Mouse (Mus musculus) intestine, embryonic 14.5 days (tissue): ENCODE measurements around the gene Actl6b. TPM values are rescaled to one million over a fixed set of nuclear protein-coding genes. Genes with fewer than 3 reads are reported as not detected.

Experiments
- ATAC-seq: fragments of 200-750 bp; cut with Nextera tagmentation; replicated peaks from 2 replicates; pipeline ENCODE4 v1.8.0; 2017; ENCODE audit warnings: low read depth, moderate number of reproducible peaks, moderate TSS enrichment, moderate library complexity; ENCODE audit not compliant: low FRiP score, low TSS enrichment
- DNase-seq: peaks from one replicate; pipeline ENCODE4 v3.0.0-alpha.2; 2018; ENCODE audit warnings: low spot score
- H3K27ac ChIP-seq: fragments of 300-500 bp; sonication (generic); 2 replicates; pipeline ENCODE4 v1.5.1; 2014; ENCODE audit warnings: low read depth, mild to moderate bottlenecking, control low read depth
- H3K27me3 ChIP-seq: fragments of 300-500 bp; sonication (generic); replicated peaks from 2 replicates; pipeline ENCODE4 v1.6.1; 2014; ENCODE audit warnings: low read length, control low read depth; ENCODE audit not compliant: control insufficient read depth, insufficient read depth
- H3K36me3 ChIP-seq: fragments of 300-500 bp; sonication (generic); 2 replicates; pipeline ENCODE4 v1.6.1; 2014; ENCODE audit warnings: low read length, control low read depth; ENCODE audit not compliant: control insufficient read depth, insufficient read depth
- H3K4me1 ChIP-seq: fragments of 300-500 bp; sonication (generic); replicated peaks from 2 replicates; pipeline ENCODE4 v1.6.1; 2014; ENCODE audit warnings: low read length, control low read depth, mixed read lengths; ENCODE audit not compliant: control insufficient read depth, insufficient read depth
- H3K4me2 ChIP-seq: fragments of 300-500 bp; sonication (generic); 2 replicates; pipeline ENCODE4 v1.6.1; 2014; ENCODE audit warnings: low read length
- H3K4me3 ChIP-seq: fragments of 300-500 bp; sonication (generic); 2 replicates; pipeline ENCODE4 v1.5.1; 2014; ENCODE audit warnings: low read depth, low read length, control low read depth, mixed read lengths
- H3K9ac ChIP-seq: fragments of 300-500 bp; sonication (generic); 2 replicates; pipeline ENCODE4 v1.6.1; 2014; ENCODE audit warnings: mild to moderate bottlenecking, low read length
- H3K9me3 ChIP-seq: fragments of 300-500 bp; sonication (generic); 2 replicates; pipeline ENCODE4 v1.6.1; 2016; ENCODE audit warnings: low read length, control low read depth; ENCODE audit not compliant: control insufficient read depth
- WGBS: fragments of 180-500 bp; shearing (Covaris S2); extraction: QIAGEN DNeasy Blood & Tissue Kit; methylation state at CpG from one replicate; pipeline ENCODE4 v1.1.7; 2014; 5-methylcytosine and 5-hydroxymethylcytosine counted together
- polyA plus RNA-seq: library from polyadenylated mRNA; unstranded; fragments of >200 nt; fragmentation: Nextera tagmentation; extraction: Ambion mirVana; gene quantifications from 2 replicates; pipeline ENCODE4 v1.2.1, GENCODE M21; 2014

Actl6b gene
- polyA plus RNA-seq, 1 experiment from 2014 or later, result 3.5 TPM

DNA sequence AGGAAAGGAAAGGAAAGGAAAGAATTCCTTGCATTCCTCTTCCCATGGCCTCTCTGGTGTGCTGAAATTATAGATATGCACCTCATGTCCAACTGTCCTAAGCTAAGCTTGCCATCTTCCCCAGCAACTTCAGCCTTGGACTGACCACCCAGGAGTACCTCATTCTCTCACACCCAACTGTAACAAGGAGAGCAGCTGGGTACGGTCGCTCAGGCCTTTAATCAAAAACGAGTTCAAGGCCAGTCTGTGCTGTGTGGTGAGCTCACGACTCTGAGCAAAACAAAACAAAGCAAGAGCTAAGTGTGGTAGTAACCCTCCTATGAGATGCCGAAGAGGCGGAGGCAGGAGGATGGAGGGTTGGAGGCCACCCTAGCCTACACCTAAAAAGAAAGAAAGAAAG lies 12.3 kb upstream of the Actl6b start:
- no peaks in the 10 kb centered on the region for H3K36me3 ChIP-seq
- DNase-seq (no peak), ATAC-seq (no peak)
- no peak overlapping the region for H3K9ac ChIP-seq
- H3K4me3 ChIP-seq, result no peak overlapping the region
- 78% methylated on average over 6 of the region's 6 CpGs for WGBS
- H3K4me1 ChIP-seq, result no peaks in the 10 kb centered on the region
- no peaks in the 10 kb centered on the region for H3K9me3 ChIP-seq
- no peak overlapping the region for H3K4me2 ChIP-seq
- no peak overlapping the region for H3K27ac ChIP-seq
- H3K27me3 ChIP-seq, result no peaks in the 10 kb centered on the region

DNA sequence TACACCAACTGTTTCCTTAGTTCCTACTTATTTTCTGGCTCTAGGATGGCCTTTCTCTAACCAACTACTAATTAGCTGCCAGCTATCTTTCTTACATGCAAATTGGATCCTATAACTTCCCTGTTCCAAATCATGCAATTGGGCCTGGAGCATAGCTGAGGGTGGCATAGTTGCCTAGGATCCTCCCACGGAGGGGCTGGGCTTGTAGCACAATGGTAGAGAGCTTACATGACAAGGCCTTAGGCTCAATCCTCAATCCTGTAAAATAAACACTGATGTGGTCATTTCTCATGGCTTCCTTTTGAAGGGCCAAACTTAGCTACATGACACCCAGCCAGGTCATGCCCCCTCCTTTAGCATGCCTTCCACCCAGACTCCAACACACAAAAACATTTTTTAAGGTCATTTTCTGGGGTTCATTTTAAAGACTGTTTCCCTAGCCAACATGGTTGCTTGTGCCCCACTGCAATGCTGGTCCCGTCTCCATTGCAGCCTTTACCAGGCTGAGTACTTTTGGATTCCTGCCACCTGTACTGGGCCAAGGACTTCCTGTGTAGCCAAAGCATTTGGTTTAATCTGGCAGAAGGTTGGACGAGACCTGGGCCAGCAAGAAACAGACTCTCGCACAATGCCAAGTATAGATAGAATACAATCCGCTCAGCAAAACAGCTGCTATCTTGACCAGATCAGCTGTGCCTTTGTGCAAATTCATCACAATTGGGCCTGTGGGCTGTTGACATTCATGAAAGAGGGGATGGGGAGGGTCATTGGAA lies 11.4 kb upstream of the Actl6b start:
- H3K27me3 ChIP-seq, result no peaks in the 10 kb centered on the region
- WGBS, result 80% methylated on average over 5 of the region's 5 CpGs
- no peak overlapping the region for H3K4me3 ChIP-seq
- H3K9me3 ChIP-seq, result no peaks in the 10 kb centered on the region
- H3K27ac ChIP-seq, result no peak overlapping the region
- no peaks in the 10 kb centered on the region for H3K36me3 ChIP-seq
- no peak for ATAC-seq
- H3K4me2 ChIP-seq, result no peak overlapping the region
- no peaks in the 10 kb centered on the region for H3K4me1 ChIP-seq
- no peak overlapping the region for H3K9ac ChIP-seq
- no peak for DNase-seq

DNA sequence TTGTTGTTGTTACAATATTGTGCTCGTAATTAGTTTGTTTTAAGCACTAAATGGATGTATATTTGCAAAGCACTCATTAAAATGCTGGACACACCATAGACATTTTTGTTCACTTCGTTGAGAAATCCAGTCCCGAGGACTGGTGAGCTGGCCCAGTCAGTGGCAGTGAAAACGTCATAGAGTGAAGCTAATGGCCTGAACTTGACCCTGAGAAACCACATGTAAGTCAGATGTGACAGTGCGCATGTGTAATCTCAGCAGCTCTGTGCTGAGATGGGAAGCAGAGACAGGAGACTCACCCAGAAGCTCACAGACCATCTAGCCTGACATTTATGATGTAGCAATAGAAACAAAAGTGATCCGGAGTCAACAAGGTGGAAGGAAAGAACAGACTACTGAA lies 8.4 kb upstream of the Actl6b start:
- H3K27me3 ChIP-seq, result no peaks in the 10 kb centered on the region
- WGBS, result 52% methylated on average over 6 of the region's 6 CpGs
- H3K9me3 ChIP-seq, result no peaks in the 10 kb centered on the region
- H3K36me3 ChIP-seq, result no peaks in the 10 kb centered on the region
- H3K9ac ChIP-seq, result no peak overlapping the region
- no peak overlapping the region for H3K27ac ChIP-seq
- no peak overlapping the region for H3K4me3 ChIP-seq
- DNase-seq (no peak), ATAC-seq (no peak)
- no peak overlapping the region for H3K4me2 ChIP-seq
- H3K4me1 ChIP-seq, result no peaks in the 10 kb centered on the region

DNA sequence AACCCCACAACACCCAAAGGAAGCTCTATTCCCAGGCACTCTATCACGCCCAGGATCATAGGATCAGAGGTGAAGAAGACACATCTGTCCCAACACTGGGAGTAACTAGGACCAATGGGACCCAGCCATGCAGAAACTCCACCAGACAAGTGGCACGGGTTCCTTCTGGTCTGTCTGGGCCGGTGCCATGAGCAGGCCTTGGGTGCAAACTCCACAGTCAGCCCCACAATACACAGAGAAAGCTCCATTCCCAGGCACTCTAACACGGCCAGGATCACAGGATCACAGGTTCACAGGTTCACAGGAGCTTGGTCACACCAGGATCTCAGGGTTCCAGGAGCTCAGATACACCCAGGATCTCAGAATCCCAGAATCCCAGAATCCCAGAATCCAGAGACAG lies 7.7 kb upstream of the Actl6b start:
- Histone ChIP-seq H3K4me1 (no peaks in the 10 kb centered on the region), H3K36me3 (no peaks in the 10 kb centered on the region)

DNA sequence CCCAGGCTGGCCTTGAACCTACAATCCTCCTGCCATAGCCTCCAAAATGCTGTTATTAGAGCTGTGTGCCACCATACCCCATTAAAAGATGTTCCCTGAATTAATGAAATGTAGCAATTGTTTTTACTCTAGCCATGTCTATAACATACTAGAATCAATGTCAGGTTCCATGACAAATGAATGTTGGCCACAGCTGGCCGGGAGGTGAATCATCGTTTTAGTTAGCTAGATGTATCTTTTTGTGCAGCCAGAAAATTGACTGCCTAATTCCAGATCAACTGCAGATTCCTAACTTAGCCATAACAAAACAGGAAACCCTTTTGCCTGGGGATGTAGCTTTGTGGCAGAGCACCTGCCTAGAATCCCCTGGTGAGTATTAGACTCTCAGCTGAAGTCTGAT lies 3.5 kb upstream of the Actl6b start:
- no peaks in the 10 kb centered on the region for H3K36me3 ChIP-seq
- H3K27ac ChIP-seq, result no peak overlapping the region
- H3K4me3 ChIP-seq, result no peak overlapping the region
- H3K9me3 ChIP-seq, result no peaks in the 10 kb centered on the region
- WGBS, result 81% methylated on average over 2 of the region's 2 CpGs
- DNase-seq (no peak), ATAC-seq (no peak)
- H3K9ac ChIP-seq, result no peak overlapping the region
- peaks cover 12% of the 10 kb centered on the region for H3K27me3 ChIP-seq
- no peaks in the 10 kb centered on the region for H3K4me1 ChIP-seq
- H3K4me2 ChIP-seq, result no peak overlapping the region

More for the DNA sequence above, 7.7 kb upstream of the Actl6b start:
- no peak overlapping the region for H3K4me2 ChIP-seq
- DNase-seq (no peak), ATAC-seq (no peak)
- no peak overlapping the region for H3K9ac ChIP-seq
- no peaks in the 10 kb centered on the region for H3K27me3 ChIP-seq
- WGBS, result 78% methylated on average over 4 of the region's 4 CpGs
- H3K27ac ChIP-seq, result no peak overlapping the region
- no peaks in the 10 kb centered on the region for H3K9me3 ChIP-seq
- H3K4me3 ChIP-seq, result no peak overlapping the region

DNA sequence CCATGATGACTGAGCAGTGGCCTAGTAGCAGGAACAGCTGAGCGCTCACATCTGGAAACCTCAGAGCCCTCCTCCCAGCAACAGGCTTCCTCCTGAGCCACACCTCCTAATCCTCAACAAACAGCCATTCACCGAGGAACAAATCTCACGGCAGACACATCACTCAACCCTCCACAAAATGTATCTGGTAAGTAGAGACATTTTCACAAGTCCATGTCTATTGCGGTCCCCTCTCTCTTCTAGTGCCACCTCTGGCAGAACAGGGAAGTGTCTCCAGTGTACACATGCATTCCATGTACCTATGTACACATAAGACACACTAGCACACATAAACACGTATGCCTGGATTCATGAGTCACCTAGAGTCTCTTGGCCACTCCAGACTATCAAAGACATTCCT lies 2.2 kb upstream of the Actl6b start:
- 65% methylated on average over 5 of the region's 5 CpGs for WGBS
- ATAC-seq (no peak), DNase-seq (no peak)
- Histone ChIP-seq H3K9me3 (no peaks in the 10 kb centered on the region), H3K4me2 (no peak overlapping the region), H3K27me3 (peaks cover 17% of the 10 kb centered on the region), H3K4me3 (no peak overlapping the region), H3K36me3 (no peaks in the 10 kb centered on the region), H3K27ac (no peak overlapping the region), H3K4me1 (no peaks in the 10 kb centered on the region), H3K9ac (no peak overlapping the region)

DNA sequence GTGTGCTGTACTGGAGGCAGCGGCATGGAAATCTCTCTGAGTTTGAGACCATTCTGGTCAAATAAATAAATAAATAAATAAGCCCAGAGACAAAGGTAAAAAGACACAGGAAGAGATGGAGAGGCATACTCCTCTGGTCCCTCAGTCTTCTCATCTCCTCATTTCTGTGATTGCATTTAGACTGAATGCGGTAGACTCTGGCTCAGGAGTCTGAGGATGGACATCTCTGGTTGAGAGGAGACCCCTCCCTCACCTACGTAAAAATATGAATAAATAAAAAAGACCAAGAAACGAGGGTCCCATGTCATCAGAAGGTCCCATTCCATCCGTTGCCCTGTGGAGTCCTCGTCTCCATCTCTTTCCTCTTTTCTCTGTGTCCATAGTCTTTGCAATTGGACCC lies 317 bp upstream of the Actl6b start:
- Histone ChIP-seq H3K27me3 (peaks cover 17% of the 10 kb centered on the region), H3K4me1 (no peaks in the 10 kb centered on the region), H3K4me2 (peak overlapping the region; percentile 43), H3K9me3 (no peaks in the 10 kb centered on the region), H3K4me3 (peak overlapping the region; percentile 15), H3K9ac (no peak overlapping the region), H3K27ac (no peak overlapping the region), H3K36me3 (no peaks in the 10 kb centered on the region)
- DNase-seq (no peak), ATAC-seq (no peak)
- 27% methylated on average over 6 of the region's 6 CpGs for WGBS

DNA sequence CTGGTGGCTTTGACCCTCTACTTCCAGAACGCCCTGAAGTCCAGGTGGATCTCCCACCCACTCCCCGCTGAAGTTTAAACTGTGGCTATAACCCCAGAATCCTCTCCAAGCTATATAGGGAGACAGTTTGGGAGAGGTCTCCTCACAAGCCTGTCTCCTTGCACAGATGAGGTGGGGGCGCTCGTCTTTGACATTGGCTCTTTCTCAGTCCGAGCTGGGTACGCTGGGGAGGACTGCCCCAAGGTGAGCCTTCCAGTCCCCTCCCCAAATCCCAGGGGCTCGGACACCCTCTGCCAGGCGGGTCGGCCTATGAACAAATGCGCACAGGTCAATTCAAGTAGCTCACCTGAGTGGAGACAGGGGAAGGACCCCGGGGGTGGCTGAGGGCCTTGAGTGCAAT lies 581 bp downstream of the Actl6b start:
- 40% methylated on average over 11 of the region's 11 CpGs for WGBS
- no peak for ATAC-seq
- H3K4me1 ChIP-seq, result no peaks in the 10 kb centered on the region
- no peak overlapping the region; the same call in 1 of the 2 replicates for H3K4me2 ChIP-seq
- H3K4me3 ChIP-seq, result no peak overlapping the region
- no peak for DNase-seq
- no peaks in the 10 kb centered on the region for H3K36me3 ChIP-seq
- peaks cover 17% of the 10 kb centered on the region for H3K27me3 ChIP-seq
- no peaks in the 10 kb centered on the region for H3K9me3 ChIP-seq
- no peak overlapping the region for H3K9ac ChIP-seq
- H3K27ac ChIP-seq, result no peak overlapping the region

DNA sequence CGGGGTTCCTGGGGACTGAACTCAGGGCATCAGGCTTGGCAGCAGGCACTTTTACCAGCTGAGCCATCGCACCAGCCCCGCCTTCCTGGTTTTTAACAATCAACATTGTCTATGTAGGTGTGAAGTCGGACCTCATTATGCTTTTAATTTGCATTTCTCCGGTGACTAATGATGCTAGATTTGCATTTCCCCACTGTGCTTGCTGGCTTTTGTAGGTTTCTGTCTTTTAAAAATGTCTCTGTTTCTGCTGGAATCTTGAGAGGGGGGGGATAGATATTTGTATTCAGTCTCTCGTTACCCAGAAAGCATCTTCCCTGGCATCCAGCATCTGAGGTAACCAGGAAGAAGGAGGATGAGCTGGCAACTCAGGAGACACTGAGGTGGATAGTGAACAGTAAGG lies 8.2 kb downstream of the Actl6b start:
- Histone ChIP-seq H3K36me3 (no peaks in the 10 kb centered on the region), H3K4me2 (no peak overlapping the region), H3K9me3 (no peaks in the 10 kb centered on the region), H3K4me3 (no peak overlapping the region), H3K9ac (no peak overlapping the region), H3K4me1 (no peaks in the 10 kb centered on the region), H3K27me3 (no peaks in the 10 kb centered on the region), H3K27ac (no peak overlapping the region)
- no peak for DNase-seq
- 64% methylated on average over 6 of the region's 6 CpGs for WGBS
- no peak for ATAC-seq
